Mouse (Mus musculus): ENCODE measurements around the gene Gm10974. TPM values are rescaled to one million over a fixed set of nuclear protein-coding genes. Genes with fewer than 3 reads are reported as not detected.

Gm10974 gene
- not detected in 2 replicates for polyA plus RNA-seq (2016; fragmentation: Nextera tagmentation; extraction: Ambion mirVana)

- Histone ChIP-seq H3K36me3 (peaks cover 7% of the 10 kb centered on the region; the same call in 1 of the 2 replicates), H3K27ac (no peak within 1 kb of the TSS), H3K27me3 (ENCODE audit: insufficient read depth, poor library complexity, severe bottlenecking) (no peaks in the 10 kb centered on the region), H3K4me1 (peaks cover 14% of the 10 kb centered on the region; the same call in 1 of the 2 replicates), H3K4me3 (no peak within 1 kb of the TSS), H3K9me3 (no peaks in the 10 kb centered on the region; the same call in 1 of the 2 replicates)
- 50% methylated on average over 2 of the region's 2 CpGs for WGBS
- no peak for DNase-seq (ENCODE audit: low spot score)
Observed at GRCm38 (mm10) chr7:66365904-66366303, at the start of gene Gm10974. Gm10974 (plus strand) TSS chr7:66365905.

- 80% methylated on average over 6 of the region's 6 CpGs for WGBS
- Histone ChIP-seq H3K4me1 (no peaks in the 10 kb centered on the region), H3K36me3 (peaks cover 12% of the 10 kb centered on the region; the same call in 1 of the 2 replicates), H3K4me3 (no peak overlapping the region), H3K27ac (no peak overlapping the region), H3K27me3 (ENCODE audit: insufficient read depth, poor library complexity, severe bottlenecking) (no peaks in the 10 kb centered on the region), H3K9me3 (no peaks in the 10 kb centered on the region)
- DNase-seq (ENCODE audit: low spot score), result no peak
Observed at GRCm38 (mm10) chr7:66318147-66318546, 47.6 kb upstream of the Gm10974 start.

GRCm38 (mm10) chr7:66320996-66321395 lies 44.7 kb upstream of the Gm10974 start:
- WGBS, result 57% methylated on average over 5 of the region's 5 CpGs
- H3K27me3 ChIP-seq (ENCODE audit: insufficient read depth, poor library complexity, severe bottlenecking), result no peaks in the 10 kb centered on the region
- DNase-seq (ENCODE audit: low spot score), result no peak
- H3K36me3 ChIP-seq, result peaks cover 5% of the 10 kb centered on the region; the same call in 1 of the 2 replicates
- H3K27ac ChIP-seq, result no peak overlapping the region
- no peaks in the 10 kb centered on the region for H3K4me1 ChIP-seq
- no peak overlapping the region for H3K4me3 ChIP-seq
- no peaks in the 10 kb centered on the region for H3K9me3 ChIP-seq

- Histone ChIP-seq H3K9me3 (no peaks in the 10 kb centered on the region), H3K4me1 (no peaks in the 10 kb centered on the region), H3K4me3 (no peak overlapping the region), H3K36me3 (no peaks in the 10 kb centered on the region), H3K27ac (no peak overlapping the region), H3K27me3 (ENCODE audit: insufficient read depth, poor library complexity, severe bottlenecking) (no peaks in the 10 kb centered on the region)
- 82% methylated on average over 9 of the region's 9 CpGs for WGBS
- DNase-seq (ENCODE audit: low spot score), result no peak
Observed at GRCm38 (mm10) chr7:66323252-66324015, 42.3 kb upstream of the Gm10974 start.

GRCm38 (mm10) chr7:66325419-66326053 lies 40.2 kb upstream of the Gm10974 start:
- Histone ChIP-seq H3K27me3 (ENCODE audit: insufficient read depth, poor library complexity, severe bottlenecking) (no peaks in the 10 kb centered on the region), H3K4me1 (no peaks in the 10 kb centered on the region), H3K27ac (no peak overlapping the region), H3K4me3 (no peak overlapping the region), H3K9me3 (no peaks in the 10 kb centered on the region), H3K36me3 (no peaks in the 10 kb centered on the region)
- DNase-seq (ENCODE audit: low spot score), result no peak
- WGBS, result 70% methylated on average over 3 of the region's 3 CpGs

- H3K9me3 ChIP-seq, result no peaks in the 10 kb centered on the region
- no peaks in the 10 kb centered on the region for H3K27me3 ChIP-seq (ENCODE audit: insufficient read depth, poor library complexity, severe bottlenecking)
- no peak overlapping the region for H3K4me3 ChIP-seq
- no peaks in the 10 kb centered on the region for H3K4me1 ChIP-seq
- H3K27ac ChIP-seq, result no peak overlapping the region
- peaks cover 9% of the 10 kb centered on the region; the same call in 1 of the 2 replicates for H3K36me3 ChIP-seq
- WGBS, result 79% methylated on average over 2 of the region's 2 CpGs
- no peak for DNase-seq (ENCODE audit: low spot score)
Observed at GRCm38 (mm10) chr7:66327516-66327915, 38.2 kb upstream of the Gm10974 start.

GRCm38 (mm10) chr7:66330610-66331009 lies 35.1 kb upstream of the Gm10974 start:
- H3K9me3 ChIP-seq, result no peaks in the 10 kb centered on the region
- DNase-seq (ENCODE audit: low spot score), result no peak
- 84% methylated on average over 9 of the region's 9 CpGs for WGBS
- H3K4me3 ChIP-seq, result no peak overlapping the region
- no peaks in the 10 kb centered on the region for H3K27me3 ChIP-seq (ENCODE audit: insufficient read depth, poor library complexity, severe bottlenecking)
- peaks cover 23% of the 10 kb centered on the region for H3K36me3 ChIP-seq
- no peaks in the 10 kb centered on the region for H3K4me1 ChIP-seq
- no peak overlapping the region for H3K27ac ChIP-seq

- no peak overlapping the region for H3K4me3 ChIP-seq
- no peaks in the 10 kb centered on the region for H3K4me1 ChIP-seq
- H3K27ac ChIP-seq, result no peak overlapping the region
- no peak for DNase-seq (ENCODE audit: low spot score)
- H3K27me3 ChIP-seq (ENCODE audit: insufficient read depth, poor library complexity, severe bottlenecking), result no peaks in the 10 kb centered on the region
- H3K9me3 ChIP-seq, result no peaks in the 10 kb centered on the region
- H3K36me3 ChIP-seq, result peaks cover 23% of the 10 kb centered on the region
- WGBS, result 80% methylated on average over 8 of the region's 8 CpGs
Observed at GRCm38 (mm10) chr7:66332340-66332739, 33.4 kb upstream of the Gm10974 start.

- no peaks in the 10 kb centered on the region for H3K9me3 ChIP-seq
- DNase-seq (ENCODE audit: low spot score), result no peak
- no peak overlapping the region for H3K4me3 ChIP-seq
- H3K4me1 ChIP-seq, result no peaks in the 10 kb centered on the region
- H3K27me3 ChIP-seq (ENCODE audit: insufficient read depth, poor library complexity, severe bottlenecking), result no peaks in the 10 kb centered on the region
- peaks cover 23% of the 10 kb centered on the region for H3K36me3 ChIP-seq
- WGBS, result 88% methylated on average over 4 of the region's 4 CpGs
- H3K27ac ChIP-seq, result no peak overlapping the region
Observed at GRCm38 (mm10) chr7:66333906-66334500, 31.7 kb upstream of the Gm10974 start.

GRCm38 (mm10) chr7:66336955-66337354 lies 28.8 kb upstream of the Gm10974 start:
- peaks cover 18% of the 10 kb centered on the region for H3K36me3 ChIP-seq
- peaks cover 8% of the 10 kb centered on the region; the same call in 1 of the 2 replicates for H3K4me1 ChIP-seq
- H3K9me3 ChIP-seq, result no peaks in the 10 kb centered on the region
- H3K27ac ChIP-seq, result no peak overlapping the region
- WGBS, result 85% methylated on average over 2 of the region's 2 CpGs
- DNase-seq (ENCODE audit: low spot score), result no peak
- H3K4me3 ChIP-seq, result no peak overlapping the region
- no peaks in the 10 kb centered on the region for H3K27me3 ChIP-seq (ENCODE audit: insufficient read depth, poor library complexity, severe bottlenecking)

- Histone ChIP-seq H3K4me3 (no peak overlapping the region), H3K36me3 (no peaks in the 10 kb centered on the region), H3K27ac (no peak overlapping the region), H3K27me3 (ENCODE audit: insufficient read depth, poor library complexity, severe bottlenecking) (no peaks in the 10 kb centered on the region), H3K9me3 (no peaks in the 10 kb centered on the region), H3K4me1 (peaks cover 8% of the 10 kb centered on the region; the same call in 1 of the 2 replicates)
- WGBS, result 23% methylated on average over 5 of the region's 5 CpGs
- DNase-seq (ENCODE audit: low spot score), result no peak
Observed at GRCm38 (mm10) chr7:66339625-66340024, 26.1 kb upstream of the Gm10974 start.

GRCm38 (mm10) chr7:66340044-66340443 lies 25.7 kb upstream of the Gm10974 start:
- no peak overlapping the region for H3K4me3 ChIP-seq
- no peaks in the 10 kb centered on the region for H3K27me3 ChIP-seq (ENCODE audit: insufficient read depth, poor library complexity, severe bottlenecking)
- WGBS, result 54% methylated on average over 3 of the region's 3 CpGs
- H3K9me3 ChIP-seq, result no peaks in the 10 kb centered on the region
- H3K4me1 ChIP-seq, result peaks cover 8% of the 10 kb centered on the region; the same call in 1 of the 2 replicates
- no peak overlapping the region for H3K27ac ChIP-seq
- no peaks in the 10 kb centered on the region for H3K36me3 ChIP-seq
- no peak for DNase-seq (ENCODE audit: low spot score)

- Histone ChIP-seq H3K9me3 (no peaks in the 10 kb centered on the region), H3K36me3 (no peaks in the 10 kb centered on the region), H3K4me3 (no peak overlapping the region), H3K27ac (no peak overlapping the region), H3K27me3 (ENCODE audit: insufficient read depth, poor library complexity, severe bottlenecking) (no peaks in the 10 kb centered on the region), H3K4me1 (peaks cover 8% of the 10 kb centered on the region)
- no peak for DNase-seq (ENCODE audit: low spot score)
- WGBS, result 33% methylated on average over 4 of the region's 4 CpGs
Observed at GRCm38 (mm10) chr7:66342323-66342722, 23.4 kb upstream of the Gm10974 start.
